Mouse (Mus musculus) G1E-ER4 (cell line): Measurements from ENCODE around the gene Slc43a2. TPM values are rescaled to one million over a fixed set of nuclear protein-coding genes. Genes with fewer than 3 reads are reported as not detected.
A peak's percentile ranks its signal among the peaks of the same experiment; 100 is the strongest.

Experiments used
- GATA1 ChIP-seq: IDR thresholded peaks from one replicate; pipeline ENCODE4 v1.8.0; 2012; ENCODE audit warnings: low read length, inconsistent platforms
- polyA plus RNA-seq: library from polyadenylated mRNA; stranded (reverse); fragments of >175 nt; gene quantifications from 2 replicates; pipeline ENCODE4 v1.2.3, GENCODE M21; 2012

The Slc43a2 gene
- polyA plus RNA-seq, 1 experiment, result 6.5 TPM

DNA sequence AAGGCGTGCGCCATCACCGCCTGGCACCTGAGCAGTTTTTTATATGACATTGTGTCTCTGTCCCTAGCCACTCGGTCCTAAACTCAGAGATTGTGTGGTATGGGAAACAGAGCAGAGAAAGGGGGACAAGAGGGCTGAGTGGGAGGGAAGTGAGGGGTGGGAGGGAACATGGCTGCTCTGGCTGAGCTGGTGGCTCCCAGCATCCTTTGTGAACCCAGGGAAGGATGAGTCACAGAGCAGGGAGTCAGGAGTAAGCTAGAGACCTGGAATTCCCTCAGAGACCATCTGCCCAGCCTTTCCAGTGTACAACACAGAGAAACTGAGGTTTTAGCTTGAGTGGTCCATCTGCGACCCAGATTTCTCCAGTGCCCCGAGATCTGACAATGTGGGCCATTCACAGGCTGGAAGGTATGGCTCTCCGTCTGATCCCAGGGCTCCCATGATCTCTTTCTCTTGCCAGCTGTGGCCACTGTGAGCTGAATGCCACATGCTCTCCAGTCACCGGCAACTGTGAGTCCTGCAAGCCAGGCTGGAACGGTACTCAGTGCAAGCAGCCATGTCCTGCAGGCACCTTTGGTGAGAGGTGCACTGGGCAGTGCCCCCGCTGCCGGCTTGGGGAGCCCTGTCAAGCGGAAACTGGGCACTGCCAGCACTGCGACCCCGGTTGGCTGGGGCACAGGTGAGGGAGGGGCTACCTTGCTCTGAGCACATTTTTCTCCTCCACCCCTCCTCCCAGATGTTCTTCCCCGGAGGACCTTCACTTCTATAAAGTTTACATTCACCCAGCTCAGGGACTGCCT lies 11.5 kb upstream of the Slc43a2 start:
- no peak for TF ChIP-seq GATA1

DNA sequence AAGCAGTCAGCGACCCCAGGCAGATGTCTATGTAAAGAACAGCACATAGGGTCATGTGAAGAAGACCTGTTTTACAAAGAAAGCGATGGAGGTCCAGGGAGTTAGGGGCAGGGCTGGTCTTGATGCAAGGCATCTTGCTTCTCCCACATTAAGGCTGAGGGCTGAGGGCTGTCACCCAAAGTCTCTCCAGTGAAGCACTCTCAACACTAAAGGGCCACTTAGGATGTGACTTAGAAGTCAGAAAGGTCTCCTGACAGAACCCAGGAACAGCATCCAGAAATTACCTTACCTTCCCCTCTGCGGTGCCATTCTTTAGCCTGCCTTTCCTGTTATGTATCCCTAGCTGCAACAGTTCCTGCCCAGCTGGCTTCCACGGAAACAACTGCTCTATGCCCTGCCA lies 9.9 kb upstream of the Slc43a2 start:
- no peak for TF ChIP-seq GATA1

DNA sequence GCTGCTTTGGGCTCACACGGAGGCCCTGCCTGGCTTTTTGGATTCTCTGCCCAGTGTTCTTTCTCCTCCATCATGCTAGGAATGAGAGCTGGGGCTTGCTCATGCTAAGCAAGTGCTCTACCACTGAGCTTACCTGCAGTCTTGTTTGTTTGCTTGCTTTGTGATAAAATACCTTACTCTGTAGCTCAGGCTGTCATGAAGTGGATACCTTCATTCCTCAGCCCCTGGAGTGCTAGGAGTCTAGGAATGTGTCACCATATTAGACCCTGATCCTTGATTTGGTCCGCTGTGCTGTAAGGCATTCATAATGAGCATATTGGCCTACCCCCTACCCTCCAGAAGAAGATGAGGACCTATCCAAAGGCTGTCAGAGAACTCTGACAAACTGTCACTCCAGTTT lies 8.7 kb upstream of the Slc43a2 start:
- TF ChIP-seq GATA1, result no peak

DNA sequence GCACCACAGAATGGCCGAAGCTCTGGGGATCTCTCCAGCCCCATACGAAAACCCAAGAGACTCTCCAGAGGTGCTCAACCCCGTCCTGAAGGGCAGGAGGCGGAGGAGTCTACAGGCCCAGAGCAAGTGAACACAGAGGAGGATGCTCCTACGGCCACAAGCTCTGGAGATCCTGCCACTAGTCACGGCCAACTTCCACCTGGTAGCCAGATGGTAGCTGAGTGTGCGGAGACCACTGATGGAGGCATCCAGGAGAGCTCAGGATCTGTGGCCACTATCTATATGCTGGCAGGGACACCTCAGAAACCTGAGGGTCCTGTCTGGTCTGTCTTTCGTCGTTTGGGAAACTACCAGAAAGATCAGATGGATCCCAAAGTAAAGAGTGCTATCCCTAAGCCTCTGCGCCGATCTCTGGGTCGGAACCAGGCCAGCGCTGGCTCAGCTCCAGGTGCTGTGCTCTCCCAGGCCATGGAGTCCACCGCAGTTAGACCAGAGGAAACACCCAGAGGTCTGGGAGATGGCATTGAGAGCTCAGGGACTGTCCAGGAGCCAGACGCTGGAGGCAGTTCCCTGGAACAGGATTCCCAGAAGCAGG lies 5.9 kb upstream of the Slc43a2 start:
- no peak for TF ChIP-seq GATA1

DNA sequence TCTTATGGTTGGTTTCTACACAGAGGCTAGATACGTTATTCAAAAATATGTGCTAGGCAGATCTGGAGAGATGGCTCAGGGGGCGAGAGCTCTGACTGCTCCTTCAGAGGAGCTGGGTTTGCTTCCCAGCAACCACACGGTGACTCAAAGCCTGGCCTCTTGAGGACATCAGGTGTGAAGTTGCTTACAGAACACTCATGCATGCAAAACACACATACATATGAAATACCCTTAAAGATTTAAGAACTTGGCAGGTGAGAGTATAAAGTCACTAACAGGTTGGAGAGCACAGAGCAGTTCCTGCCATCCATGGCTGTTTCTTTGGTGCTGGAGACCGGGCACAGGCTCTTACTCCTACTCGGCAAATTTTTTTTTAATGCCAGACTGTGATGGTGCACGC lies 4.6 kb upstream of the Slc43a2 start:
- TF ChIP-seq GATA1, result no peak

DNA sequence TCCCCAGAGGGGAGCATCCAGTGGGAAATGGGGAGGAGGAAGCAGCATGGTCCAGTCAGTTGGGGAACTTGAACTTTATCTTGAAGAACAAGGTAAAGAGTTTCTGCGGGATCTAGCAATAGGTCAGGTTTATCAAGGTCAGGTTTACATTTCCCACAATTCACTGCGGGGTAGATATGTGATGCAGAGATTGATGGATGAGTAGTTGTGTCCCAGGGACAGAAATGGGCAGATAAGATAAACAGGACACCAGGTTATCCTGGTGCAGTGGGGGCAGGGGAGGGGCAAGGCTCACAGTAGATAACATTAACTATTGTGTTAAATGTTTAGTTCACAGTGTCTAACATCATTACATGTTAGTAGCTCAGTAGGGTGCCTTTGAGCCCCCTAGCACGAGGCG lies 1.7 kb upstream of the Slc43a2 start:
- no peak for TF ChIP-seq GATA1

DNA sequence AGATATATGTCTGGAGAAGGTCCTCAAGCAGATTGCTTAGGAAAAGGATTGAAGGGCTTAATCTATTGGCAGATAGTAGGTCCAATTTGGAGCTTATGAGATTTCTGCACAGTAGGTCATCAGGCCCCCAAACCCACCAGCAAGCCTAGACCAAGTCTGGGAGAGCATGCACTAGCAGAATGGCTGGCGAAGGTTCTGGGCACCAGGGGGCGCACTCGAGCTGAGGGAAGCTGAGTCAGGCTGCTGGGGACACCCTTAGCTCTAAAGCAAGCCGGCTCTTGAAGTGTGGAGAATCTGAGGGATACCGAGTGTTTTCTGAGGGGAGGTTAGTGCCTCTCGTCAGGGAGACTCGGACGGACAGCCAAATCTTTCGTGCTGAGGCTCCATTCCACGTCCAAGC lies 1.2 kb upstream of the Slc43a2 start:
- no peak for TF ChIP-seq GATA1

DNA sequence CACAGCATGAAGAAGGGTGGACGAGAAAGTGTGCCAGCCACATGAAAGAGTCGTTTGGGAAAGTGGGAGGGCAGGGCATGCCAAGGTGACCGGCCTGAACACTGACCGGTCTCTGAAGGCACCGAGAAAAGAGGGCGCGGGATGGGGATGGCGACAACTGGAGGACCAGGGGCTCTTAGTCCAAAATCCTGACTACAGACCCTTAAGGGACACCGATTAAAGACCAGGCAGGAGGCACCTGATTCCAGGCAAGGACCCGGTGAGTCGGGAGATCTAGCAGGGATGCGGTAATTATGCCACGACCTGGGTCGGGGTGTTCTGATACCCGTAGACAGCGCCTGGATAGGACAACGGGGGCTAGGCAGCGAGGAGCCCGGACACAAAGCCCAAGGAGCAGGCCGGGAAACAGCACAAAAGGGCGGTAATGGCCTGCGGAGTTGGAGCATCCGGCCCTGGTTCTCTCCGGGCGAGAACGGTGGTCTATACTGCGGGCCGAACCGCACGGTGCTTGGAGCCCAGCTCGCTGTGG lies 585 bp upstream of the Slc43a2 start:
- TF ChIP-seq GATA1, result no peak

DNA sequence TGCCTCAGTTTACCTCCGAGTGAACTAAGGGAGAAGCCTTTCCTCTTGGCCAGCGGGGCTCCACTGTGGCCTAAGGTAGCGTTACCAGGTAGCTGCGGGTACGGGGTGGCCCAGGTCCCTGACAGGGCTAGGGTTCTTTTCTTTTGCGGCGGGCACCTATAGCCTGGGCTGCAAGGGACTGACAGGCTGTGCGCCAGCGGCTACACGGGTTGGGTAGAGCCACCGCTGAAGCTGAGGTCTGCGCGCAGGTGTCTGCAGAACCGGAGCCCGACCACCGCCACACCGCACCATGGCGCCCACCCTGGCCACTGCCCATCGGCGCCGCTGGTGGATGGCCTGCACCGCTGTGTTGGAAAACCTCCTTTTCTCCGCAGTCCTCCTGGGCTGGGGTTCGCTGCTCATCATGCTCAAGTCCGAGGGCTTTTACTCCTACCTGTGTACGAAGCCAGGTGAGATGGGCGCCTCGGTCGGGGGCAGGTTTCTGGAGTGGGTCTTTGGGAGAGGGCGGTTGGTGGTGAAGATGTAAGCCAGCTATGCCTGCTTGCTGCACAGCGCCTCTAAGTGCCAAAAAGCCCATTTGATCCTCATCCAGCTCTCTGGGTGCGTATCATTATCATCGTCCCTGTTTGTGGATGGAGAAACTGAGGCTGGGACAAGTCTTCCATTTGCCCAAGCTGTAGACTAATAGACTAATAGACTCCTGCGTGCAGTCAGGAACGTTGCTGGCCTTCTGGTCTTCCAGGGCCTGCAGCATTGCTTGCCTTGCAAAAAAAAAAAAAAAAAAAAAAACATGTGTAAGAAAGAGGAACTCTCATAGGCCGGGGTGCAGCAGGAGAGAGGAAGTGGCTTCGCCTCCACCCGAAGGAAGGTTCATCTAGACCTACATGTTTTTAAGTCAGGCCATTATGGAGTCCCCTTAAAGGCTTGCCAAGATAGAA lies 1.1 kb downstream of the Slc43a2 start:
- no peak for TF ChIP-seq GATA1

DNA sequence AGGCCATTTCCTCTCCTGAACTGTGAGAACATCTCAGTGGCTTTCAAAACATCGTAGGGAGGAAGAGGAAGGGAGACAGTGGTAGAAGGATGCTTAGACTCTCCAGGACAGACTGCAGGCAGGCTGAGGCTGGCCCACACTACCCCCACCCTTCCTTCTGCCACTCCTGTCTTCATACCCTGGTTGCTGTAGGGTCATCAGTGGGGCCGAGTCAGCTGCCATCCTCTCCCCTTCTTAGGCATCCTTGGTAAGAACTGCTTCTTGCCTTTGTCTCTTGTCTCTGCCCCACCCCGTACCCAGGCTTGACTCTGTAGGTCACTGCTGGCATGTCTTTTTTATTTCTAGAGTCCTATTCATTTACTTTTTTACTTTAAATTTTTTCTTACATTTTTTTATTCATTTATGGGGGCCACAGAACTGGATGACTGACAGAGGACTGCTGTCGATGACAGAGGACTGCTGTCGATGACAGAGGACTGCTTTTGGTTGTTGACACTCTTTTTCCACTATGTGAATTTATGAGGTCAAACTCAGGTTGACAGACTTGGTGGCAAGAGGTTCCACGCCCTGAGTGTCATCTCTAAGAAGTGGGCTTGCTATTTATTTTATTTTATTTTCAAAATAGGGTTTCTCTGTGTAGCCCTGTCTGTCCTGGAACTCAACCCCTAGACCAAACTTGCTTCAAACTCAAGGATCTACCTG lies 2.0 kb downstream of the Slc43a2 start:
- TF ChIP-seq GATA1, result no peak

DNA sequence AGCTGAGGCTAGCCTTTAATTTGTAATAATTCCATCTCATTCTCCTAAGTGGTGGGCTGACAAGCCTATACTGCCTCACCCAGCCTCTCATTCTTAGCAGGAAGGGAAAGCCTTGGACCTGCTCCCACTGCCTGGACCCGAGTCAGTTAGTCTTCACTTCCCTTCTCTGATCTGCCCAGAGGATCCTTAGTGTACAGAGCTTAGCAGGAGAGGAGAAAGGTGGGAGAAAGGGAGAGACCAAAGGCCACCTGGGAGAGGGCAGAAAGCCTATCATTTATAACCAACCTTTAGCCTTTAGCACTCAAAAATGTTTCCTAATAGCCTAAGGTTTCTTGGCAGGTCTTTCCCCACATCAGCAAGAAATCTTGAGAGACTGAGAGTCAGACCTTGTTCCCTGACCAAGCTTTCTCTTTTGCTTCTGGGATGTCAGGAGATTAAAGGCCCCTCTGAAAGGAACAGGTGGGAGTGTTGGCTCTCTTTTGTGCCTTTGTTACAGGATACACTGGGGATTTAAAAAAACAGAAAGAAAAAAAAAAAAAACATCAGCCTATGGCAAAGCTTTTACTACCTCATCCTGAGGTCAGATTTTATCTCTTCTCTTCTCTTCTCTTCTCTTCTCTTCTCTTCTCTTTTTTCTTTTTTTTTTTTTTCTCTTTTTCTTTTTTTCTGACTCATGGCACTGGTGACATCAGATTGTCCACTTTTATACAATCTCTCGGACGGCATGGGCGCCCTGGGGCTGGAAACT lies 3.0 kb downstream of the Slc43a2 start:
- no peak for TF ChIP-seq GATA1

DNA sequence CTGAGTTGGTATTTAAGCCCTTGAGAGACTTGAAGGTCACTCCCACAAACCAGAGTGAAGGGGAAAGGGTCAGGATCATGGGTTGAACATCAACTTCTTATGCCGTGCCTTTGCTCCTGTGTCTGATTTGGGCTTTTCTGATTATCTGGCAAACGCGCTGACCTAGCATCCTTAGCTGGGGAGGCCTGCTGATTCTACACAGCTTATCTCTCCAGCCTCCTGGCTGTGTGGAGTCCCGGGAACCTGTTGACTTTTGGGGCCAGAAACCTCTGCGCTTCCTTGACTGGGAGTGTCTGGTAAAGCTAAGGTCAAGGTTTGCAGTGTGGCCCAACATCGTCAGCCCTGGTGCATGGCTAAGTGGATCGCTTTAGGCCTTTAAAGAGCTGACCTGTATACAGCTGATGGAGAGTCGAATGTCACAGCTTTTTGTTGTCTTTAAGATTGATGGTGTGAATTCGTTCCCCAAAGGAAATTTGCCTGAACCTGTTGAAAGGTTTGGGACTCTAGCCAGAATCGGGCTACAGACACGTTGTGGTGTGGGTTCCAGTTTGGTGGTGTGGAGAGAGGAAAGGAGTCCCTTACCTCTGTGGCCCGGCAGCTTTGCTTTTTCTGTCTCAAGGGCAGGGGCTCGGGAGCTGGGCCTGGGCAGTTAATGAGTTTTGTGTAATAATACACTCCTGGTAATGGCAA lies 3.8 kb downstream of the Slc43a2 start:
- TF ChIP-seq GATA1, result peak; percentile 70

DNA sequence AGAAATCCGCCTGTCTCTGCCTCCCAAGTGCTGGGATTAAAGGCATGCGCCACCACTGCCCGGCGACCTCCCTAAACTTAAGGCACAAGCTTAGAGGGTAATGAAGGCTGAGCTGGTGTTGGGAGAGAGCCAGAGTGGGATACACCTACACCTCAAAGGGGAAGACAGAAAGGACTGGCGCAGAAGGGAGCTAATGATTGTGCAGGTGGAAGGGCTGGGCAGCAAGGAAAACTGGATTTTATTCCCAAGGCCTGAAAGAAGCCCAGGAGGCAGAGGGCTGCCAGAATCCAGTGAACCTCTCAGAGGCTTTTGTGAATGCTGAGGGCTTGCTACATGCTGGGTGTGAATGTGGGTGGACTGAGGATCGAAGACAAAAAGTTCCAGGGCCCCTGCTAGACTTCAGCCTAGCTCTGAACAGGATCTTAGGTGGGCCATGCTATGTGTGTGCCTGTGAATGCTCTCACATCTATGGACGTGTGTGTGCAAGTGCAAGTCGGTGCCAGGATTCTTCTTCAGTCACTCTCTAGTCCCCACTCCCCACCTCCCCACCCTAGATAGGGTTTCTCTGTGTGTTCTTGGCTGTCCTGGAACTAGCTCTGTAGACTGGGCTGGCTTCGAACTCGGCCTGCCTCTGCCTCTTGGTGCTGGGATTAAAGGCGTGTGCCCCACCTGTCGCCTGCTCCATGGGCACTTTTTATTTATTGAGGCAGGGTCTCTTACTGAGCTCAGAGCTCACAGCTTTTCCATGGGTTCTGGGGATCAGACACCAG lies 4.9 kb downstream of the Slc43a2 start:
- no peak for TF ChIP-seq GATA1
